Mouse (Mus musculus): Measurements from ENCODE around the gene Agt. TPM values are rescaled to one million over a fixed set of nuclear protein-coding genes. Genes with fewer than 3 reads are reported as not detected.

The Agt gene
- total RNA-seq, 2 experiments from 2014 or later: 28.5 to 37.1 TPM

GRCm38 (mm10) chr8:124555113-124555750 is 14.3 kb downstream of the Agt start:
- DNase-seq (ENCODE audit: low spot score in 2 of 2): no peak

DNA sequence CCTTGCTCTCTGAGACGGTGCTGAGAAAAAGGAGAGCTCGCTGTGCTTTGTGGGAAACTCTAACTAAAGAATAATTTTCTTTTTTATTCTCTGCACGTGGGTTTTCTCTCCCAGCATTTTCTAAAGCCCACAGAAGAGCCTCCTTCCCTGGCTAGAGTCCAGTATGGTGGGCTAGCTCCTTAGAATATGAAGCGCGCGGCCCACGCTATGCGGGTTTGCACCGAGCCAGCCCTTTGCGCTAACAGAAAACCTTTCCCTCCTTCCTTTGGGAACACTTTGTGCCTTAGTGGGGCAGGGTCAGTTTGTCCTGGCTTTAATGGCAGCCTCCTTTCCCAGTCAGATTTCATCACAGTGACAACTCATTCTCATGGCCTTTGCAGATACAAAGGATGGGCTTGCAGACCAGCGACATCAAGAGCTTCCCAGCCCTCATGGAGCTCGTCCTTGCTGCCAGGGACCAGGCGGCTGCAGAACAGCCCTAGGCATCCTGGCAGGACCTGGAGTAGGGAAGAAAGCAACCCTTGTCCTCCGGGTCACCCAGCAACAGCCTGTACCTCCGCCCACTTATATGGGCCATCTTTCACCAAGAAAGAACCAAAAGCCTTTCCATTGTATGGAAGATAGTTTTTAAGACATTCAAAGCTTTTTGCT is 18.4 kb downstream of the Agt start:
- no peak for DNase-seq (ENCODE audit: low spot score in 2 of 2)

- DNase-seq (ENCODE audit: low spot score in 2 of 2): no peak
Observed at GRCm38 (mm10) chr8:124548187-124548586, 21.3 kb downstream of the Agt start.

- DNase-seq (ENCODE audit: low spot score in 2 of 2): no peak
Observed at GRCm38 (mm10) chr8:124547269-124547668, 22.2 kb downstream of the Agt start.

DNA sequence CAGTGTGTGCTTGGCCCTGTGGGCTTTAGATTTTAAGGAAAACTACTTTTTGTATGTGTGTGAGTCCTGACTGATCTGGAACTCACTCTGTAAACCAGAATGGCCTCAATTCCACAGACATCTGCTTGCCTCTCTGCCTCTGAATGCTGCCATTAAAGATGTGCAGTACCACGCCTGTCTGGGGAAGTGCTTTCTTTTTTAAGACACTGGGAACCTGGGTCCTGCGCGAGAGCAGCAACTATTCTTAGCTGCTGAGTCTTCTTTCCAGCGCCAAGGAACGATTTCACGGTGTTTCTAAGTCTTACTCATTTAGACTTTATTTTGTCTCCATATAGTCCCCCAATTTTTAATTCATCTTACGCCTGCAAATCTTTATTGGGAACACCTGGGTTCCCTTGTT is 22.7 kb downstream of the Agt start:
- DNase-seq (ENCODE audit: low spot score in 2 of 2): no peak

DNA sequence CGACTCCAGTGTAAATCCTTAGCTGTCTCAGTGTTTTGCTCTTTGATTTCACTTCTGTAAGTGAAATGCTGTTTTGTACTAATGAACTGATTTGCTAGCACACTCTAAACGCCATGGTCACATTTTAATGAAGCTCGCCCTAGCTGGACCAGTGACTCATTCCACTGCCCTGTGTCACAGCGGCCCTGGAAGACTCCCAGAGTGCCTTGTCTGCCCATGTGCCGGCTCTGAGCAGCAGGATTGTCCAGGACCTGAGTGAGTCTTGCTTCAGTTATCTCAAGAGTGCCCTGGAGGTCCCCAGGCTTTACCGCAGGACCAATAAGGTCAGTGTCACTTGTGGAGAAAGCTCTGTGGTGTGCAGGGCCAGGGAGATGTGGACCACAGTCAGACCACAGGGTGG is 23.1 kb downstream of the Agt start:
- DNase-seq (ENCODE audit: low spot score in 2 of 2): no peak

- no peak for DNase-seq (ENCODE audit: low spot score in 2 of 2)
Observed at GRCm38 (mm10) chr8:124543272-124543671, 26.2 kb downstream of the Agt start.

DNA sequence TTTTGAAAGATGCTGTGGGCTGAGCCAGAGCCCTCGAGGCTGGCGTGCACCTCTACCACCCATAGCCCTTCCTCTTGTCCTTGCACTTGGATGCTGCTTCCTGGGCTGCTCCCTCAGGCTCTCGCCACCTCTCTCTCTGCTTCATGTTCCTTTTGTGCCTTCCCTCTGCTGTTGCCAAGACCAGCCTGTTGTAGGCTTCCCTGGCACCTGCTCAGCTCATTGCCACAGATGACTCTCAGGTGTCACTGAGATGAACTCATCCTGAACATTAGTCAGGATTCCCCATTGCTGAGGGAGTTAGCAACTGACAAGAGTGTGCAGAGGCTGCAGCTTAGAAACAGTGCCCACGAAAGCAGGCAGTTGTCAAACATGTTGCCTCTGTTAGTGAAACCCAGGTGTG is 27.5 kb downstream of the Agt start:
- DNase-seq (ENCODE audit: low spot score in 2 of 2): no peak

GRCm38 (mm10) chr8:124540906-124541305 is 28.6 kb downstream of the Agt start:
- no peak for DNase-seq (ENCODE audit: low spot score in 2 of 2)

DNA sequence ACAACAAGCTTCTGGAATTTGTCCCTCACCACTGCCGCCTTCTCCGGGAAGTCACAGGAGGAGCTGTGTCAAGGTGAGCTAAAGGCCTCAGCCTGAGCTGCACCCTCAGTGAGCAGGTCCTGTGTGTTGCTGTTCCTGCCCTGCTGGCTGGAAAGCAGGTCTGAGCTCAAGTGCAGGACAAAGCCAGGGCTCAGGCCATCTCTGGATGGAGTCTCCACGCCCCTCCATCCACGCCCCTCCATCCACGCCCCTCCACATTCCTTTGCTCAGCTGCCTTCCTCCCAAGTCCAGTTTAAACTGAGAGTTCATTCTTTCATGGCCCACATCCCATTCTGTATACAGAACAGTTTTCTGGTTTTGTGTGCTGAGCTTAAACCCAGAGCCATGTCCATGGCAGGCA is 34.1 kb downstream of the Agt start:
- DNase-seq (ENCODE audit: low spot score in 2 of 2): no peak

DNA sequence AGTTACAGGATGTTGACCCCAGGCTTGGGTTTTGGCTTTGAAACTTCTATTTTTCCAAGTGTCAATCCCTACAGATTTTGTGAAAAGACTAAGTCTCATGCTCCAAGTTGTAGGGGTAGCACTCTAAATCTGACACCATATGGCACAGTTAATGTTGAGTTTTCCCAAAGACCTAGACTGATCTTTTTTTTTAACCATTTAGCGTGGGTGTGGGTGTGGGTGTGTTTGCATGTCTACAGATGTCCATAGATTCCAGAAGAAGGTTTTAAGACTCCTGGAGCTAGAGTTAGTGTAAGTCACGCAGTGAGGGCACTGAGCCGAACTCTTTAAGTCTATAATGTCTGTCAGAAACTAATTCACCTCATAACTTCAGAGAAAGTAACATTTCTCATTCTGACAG is 36.9 kb downstream of the Agt start:
- DNase-seq (ENCODE audit: low spot score in 2 of 2): no peak

DNA sequence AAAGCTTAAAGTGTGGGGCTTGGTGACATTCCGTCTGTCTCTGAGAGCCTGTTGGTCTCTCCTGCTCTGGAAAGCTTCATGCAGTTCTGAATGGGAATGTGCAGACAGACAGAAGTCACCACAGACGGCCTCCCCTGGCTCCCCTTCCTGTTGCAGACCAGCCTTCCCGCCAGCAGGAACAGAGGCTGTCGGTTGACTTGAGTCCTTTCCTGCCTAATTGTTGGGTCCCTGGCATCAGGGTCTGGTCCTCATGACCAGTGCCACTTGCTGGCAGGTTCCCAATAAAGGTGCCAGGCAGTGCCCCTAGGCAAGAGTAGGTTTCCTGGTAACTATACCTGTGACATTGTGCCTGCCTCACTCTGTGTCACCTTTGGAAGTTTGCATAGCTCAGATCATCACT is 38.5 kb downstream of the Agt start:
- DNase-seq (ENCODE audit: low spot score in 2 of 2): no peak

DNA sequence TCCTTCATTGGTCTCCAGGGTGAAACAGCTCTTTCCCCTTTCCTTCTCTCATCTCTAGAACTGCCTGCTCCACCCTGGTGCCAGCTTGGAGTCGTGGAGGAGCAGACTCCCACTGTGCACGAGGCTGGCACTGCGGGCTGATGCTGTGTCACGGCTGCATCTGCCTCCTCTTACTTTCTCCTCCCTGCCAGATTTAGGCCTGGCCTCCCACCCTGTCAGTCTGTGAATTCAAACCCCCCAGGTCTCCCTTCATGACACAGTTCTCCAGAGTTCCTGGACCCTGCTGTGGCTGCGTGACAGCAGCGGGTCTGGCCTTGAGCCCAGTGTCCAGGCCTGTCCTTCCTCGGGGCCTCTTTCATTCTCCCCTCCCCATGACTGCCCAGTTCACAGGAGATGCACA is 39.0 kb downstream of the Agt start:
- no peak for DNase-seq (ENCODE audit: low spot score in 2 of 2)

- DNase-seq (ENCODE audit: low spot score in 2 of 2): no peak
Observed at GRCm38 (mm10) chr8:124530076-124530475, 39.4 kb downstream of the Agt start.

- DNase-seq (ENCODE audit: low spot score in 2 of 2): no peak
Observed at GRCm38 (mm10) chr8:124526261-124526660, 43.2 kb downstream of the Agt start.

DNA sequence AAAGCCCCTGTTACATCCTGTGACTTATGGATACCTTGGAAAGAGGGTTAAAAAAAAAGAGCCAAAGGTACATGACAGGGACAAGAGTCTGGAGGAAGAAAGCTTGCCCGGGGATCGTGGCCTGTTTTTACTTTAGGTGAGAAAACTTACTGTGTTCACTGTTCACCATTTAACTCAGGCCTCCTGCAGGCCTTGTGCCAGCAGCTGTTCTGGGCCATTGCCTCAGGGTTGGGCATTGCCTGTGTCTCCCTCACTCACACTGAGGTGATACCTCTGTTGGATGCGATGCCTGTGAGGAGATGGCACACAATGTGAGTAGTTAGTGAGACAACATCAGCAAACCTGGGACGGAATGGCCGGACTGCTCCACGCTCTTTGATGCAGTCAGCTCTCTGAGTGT is 47.6 kb downstream of the Agt start:
- no peak for DNase-seq (ENCODE audit: low spot score in 2 of 2)

DNA sequence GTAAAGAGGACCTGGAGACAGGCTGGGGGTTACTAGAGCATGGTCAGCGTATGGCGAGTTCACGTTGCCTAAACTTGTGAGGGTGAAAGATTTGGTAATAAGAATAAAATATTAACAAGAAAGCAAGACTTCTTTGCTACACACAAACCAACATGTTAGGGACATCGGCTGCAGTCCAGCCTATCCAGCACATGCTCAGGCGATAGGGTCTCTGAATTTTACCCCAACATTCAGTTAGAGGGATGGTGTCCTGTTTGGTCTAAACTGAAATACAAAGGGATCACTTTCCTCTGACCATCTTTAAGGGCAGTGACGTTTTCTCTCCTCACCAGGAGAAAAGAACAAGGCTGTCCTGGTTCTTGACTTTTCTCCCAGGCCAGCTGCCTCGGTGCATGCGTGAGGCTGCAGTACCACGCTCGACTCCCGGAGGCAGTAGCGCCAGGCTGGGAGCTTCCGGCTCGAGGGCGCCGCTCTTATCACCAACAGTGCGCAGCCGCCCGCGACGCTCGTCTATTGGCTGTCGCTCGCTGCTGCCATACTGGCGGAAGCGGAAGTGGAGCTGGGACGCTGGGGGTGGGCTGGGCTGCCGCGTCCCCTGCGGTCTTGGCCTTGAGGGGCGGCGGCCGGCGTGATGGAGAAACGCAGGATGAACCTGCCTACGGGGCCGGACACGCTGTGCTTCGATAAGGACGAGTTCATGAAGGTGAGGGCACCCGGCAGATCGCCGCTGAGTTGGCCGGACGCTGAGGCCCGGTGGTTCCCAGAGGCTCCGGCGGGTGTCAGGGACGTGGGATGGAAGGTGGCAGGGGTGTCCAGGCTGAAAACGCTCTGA is 49.0 kb downstream of the Agt start, which contains the start of gene Cog2:
TSS of gene Cog2 (plus strand) at position 519 of the 832 bp plus-strand sequence.
- peak; percentile 82 to 92 for DNase-seq (ENCODE audit: low spot score in 2 of 2)

GRCm38 (mm10) chr8:124517142-124517541 is 52.4 kb downstream of the Agt start:
- DNase-seq (ENCODE audit: low spot score in 2 of 2): no peak

DNA sequence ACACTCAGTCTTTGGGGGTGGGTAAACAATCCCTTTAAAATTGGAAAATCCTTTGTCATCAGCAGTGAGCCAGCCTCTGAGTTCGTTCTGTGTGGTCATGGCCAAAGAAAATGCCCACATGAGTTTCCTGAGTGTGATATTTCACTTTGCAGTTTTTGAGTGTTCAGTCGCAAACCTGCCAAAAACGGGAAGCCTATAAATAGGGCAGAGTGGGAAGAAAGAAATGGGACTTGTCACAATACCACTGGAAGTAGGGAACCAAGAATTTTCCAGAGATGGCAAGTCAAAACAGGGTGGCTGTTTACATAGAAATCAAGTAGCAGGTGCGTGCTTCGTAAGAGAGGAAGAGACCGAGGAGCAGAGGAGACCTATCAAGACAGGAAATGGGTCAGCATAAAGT is 53.0 kb downstream of the Agt start:
- no peak for DNase-seq (ENCODE audit: low spot score in 2 of 2)

DNA sequence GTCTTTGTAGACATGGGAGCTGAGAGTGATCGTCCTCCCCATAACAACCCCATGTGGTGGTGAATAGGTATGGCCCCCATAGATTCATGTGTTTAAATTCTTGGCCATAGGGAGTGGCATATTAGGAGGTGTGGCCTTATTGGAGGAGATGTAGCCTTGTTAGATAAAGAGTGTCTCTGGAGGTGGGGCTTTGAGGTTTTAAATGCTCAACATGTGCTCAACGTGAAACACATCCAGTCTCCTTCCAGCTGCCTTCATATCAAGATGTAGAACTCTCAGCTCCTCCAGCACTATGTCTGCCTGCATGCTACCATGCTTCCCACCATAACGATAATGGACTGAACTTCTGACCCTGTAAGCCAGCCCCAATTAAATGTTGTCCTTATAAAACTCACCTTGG is 53.5 kb downstream of the Agt start:
- no peak for DNase-seq (ENCODE audit: low spot score in 2 of 2)

- no peak for DNase-seq (ENCODE audit: low spot score in 2 of 2)
Observed at GRCm38 (mm10) chr8:124509156-124509555, 60.4 kb downstream of the Agt start.

GRCm38 (mm10) chr8:124508321-124508695 is 61.2 kb downstream of the Agt start:
- no peak for DNase-seq (ENCODE audit: low spot score in 2 of 2)

Measured in gastrocnemius, postnatal 4 days (tissue).